Mouse (Mus musculus): ENCODE data around the gene Coq10a. TPM values are rescaled to one million over a fixed set of nuclear protein-coding genes. Genes with fewer than 3 reads are reported as not detected.
"Not testable (repeated sequence)": the region's sequence is repeated elsewhere in the genome, so short reads cannot be mapped to it uniquely, and the experiment has no call there.

Coq10a gene
- total RNA-seq, 2 experiments from 2014 or later = 156 to 159 TPM

DNA sequence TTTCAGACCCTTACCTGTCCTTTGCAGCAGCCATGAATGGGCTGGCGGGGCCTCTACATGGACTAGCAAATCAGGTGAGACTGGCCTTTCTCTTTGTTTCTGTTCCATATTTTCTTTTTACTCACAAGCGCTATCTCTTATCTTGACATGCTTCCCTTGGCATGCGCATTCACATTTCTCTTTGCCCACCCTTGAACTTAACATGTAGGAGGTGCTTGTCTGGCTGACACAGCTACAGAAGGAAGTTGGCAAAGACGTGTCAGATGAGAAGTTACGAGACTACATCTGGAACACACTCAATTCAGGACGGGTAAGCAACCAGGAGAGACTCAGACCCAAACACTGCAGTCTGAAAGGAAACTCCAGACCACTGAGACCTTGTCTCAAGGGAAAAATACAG, 9.6 kb downstream of the Coq10a start:
- no peak for DNase-seq
- intact Hi-C loops (cut with DNase I) = loop anchor here (2.0 kb wide), 1 partner anchor 22 kb away; the partner anchor contains the start of gene Cs

DNA sequence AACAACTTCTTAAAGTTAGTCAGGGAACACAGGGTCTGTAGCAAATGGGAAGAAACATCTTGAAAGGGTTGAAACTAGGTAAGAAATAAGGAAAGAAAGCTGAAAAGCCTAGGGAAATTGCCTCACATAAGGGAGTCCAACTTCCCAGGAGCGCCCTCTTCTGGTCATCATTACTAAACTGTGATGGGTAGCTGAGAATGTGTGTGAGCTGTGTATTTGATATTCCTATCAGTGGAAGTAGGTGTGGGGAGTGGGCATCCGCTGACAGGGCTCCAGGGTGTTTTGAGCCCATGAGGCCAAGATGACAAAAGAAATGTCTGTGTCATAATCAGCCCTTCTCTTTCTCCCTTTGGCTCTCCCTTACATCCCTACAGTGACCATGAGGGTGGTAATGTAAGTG, 10.0 kb downstream of the Coq10a start:
- peak in 1 of 2 experiments; percentile 80 for DNase-seq
- intact Hi-C loops (cut with DNase I) = loop anchor here (2.0 kb wide), 1 partner anchor 22 kb away; the partner anchor contains the start of gene Cs

DNA sequence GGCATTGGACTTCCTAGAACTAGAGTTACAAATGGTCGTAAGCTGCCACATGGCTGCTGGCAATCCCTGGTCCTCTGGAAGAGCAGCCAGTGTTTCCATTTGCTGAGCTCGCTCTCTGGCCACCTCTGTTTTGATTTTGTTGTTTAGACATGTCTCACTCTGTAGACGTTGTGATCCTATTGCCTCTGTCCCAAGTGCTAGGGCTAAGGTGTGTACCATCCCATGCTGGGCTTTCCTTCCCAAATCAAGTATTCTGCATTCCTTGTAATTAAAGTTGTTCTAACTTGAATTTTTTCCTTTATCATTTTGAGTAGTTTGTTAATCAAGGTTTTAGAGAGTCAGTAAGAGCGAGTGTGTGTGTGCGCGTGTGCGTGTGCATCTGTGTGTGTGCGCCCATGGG, 21.3 kb downstream of the Coq10a start:
- intact Hi-C loops (cut with DNase I) = no loop called here
- DNase-seq = no peak

DNA sequence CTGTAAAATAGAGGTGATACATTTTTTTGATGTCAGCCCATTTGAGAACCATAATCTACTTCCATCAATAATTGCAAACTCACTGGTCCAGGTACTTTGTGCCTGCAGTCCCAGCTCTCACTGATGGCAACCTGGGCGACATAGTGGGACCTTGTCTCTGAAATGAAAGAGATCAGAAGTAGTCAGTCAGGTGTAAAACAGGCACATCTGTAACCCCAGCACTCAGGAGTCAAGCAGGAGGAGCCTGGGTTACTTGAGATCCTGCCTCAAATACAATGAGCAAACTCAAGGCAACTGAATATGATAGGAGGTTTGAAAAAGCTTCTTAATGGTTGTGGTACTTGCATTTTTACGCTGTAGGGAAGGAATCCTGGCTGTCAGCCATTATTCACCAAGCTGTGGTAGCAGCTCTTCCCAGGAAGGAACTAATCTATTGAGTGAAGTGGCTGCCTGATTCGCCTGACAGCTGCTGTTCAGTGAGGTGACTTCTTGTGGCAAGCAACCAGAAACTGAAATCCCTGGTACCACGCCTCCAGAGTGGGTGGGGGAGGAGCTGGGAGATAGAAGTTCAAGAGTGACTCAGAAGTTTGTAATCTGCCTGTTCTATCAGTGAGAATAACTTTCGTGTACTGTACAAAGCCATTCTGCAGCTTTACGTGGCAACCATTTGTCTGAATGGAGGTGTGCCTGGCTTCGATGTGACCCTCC, 24.1 kb downstream of the Coq10a start:
- intact Hi-C loops (cut with DNase I) = no loop called here
- peak; percentile 84 to 87 for DNase-seq

DNA sequence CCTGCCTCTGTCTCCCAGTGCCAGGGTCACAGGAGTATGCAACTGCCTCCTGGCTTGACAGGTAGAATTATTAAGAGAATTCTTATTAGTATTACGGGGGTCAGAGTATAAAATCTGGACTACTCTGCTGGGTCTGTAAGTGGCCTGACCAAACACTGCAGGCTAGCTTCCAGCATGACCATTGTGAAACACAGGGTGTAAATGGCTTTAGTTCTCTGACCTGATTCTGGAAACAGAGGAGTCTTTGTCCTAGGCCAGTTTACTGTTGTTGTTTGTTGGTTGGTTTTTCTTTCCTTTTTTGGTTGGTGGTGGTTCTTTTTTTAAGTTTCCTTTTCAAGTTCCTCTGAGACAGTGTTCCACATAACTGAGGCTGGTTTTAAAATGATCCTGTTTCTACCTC, 25.4 kb downstream of the Coq10a start:
- intact Hi-C loops (cut with DNase I) = no loop called here
- DNase-seq = no peak

DNA sequence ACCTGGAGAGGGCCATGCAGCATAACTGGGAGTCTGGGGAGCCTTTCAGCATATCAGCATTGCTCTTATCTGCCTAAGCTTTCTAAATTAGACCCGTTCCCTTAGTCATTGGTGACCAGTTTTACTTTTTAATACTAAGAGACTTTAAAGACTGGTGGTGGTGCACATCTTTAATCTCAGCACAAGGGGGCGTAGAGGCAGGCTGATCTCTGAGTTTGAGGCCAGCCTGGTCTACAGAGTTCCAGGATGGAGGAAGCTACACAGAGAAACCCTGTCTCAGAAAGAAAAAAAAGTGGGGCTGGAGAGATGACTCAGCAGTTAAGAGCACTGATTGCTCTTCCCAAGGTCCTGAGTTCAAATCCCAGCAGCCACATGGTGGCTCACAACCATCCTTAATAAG, 28.5 kb downstream of the Coq10a start:
- intact Hi-C loops (cut with DNase I) = no loop called here
- no peak for DNase-seq

DNA sequence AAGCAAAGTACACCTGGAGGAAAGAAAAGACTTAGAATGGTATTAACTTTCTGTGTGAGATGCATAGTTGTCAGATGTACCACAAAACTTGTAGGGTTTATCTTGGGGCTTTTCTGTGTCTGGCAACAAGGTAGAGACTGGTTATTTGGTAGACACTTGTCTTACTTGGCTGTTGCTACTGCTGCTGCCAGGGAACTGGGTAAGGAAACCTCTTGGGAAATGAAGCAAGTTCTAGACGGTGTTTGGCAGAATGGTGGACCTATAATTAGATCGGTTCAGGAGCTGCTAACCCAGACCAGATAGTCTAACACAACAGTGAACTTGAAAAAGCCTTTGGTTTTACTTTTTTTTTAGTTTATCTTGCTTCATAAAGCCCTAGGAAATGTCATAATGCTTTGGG, 29.8 kb downstream of the Coq10a start:
- intact Hi-C loops (cut with DNase I) = no loop called here
- peak; percentile 31 to 41 for DNase-seq

DNA sequence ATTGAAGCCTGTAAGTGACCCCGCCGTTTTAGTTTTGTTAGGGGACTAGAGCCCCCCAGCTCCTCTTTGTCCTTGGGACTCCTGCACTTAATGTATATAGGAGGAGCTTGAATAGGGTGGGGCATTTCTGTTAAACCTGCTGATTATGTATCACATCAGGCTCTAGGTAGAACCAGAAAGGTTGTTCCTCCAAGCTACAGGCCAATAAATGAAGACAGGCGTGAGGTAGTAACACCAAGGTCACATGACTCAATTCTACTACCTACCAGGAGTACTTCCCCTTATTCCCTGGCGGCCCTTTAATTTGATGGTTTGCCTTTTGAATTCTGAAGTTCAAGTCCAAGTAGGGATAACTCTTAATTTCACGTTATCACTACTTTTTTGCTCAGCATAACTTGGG, 30.4 kb downstream of the Coq10a start:
- intact Hi-C loops (cut with DNase I) = no loop called here
- DNase-seq = peak in 1 of 2 experiments; percentile 20

DNA sequence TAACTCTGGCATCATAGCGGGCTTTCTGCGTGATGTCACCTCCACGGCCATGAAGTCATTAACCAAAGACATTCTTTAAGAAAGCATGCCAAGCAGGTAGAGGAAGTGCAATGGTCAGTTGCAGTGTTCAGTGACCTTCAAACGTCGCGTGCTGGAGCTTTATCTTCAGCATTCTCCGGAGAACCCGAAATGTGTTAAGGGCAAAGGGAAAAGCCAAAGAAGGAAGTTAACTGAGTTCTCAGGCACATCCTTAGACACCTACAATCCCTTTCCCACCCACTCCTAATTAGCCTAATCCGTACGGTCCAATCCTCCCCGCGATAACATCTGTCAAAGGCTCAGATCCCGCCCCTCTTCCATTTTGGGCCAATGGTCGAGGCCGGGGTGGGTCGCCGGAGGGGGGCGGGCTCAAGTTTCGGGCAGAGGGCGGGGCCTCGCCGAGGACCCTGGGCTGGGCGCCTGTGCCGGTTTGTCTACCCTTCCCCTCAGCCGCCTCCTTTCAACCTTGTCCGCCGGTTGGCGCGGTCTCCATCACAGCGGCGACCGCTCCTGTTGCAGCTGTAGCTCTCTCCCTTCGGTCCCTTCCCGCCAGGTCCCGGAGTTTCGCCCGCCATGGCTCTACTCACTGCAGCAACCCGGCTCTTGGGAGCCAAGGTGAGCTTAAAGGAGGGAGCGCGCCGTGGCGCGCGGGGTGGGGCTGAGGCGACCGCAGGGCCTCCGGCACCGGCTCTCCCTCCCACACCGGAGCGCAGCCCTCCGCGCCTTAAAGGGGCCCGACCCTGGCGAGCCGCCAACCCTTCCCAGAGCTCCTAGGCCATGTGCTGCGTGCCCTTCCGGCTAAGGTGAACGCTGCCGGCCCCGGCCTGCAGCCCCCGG, 31.3 kb downstream of the Coq10a start, which contains the start of gene Cs:
Gene Cs (plus strand): TSS at position 429 of the 876 bp plus-strand sequence.
- intact Hi-C loops (cut with DNase I) = loop anchor here (2.0 kb wide), 1 partner anchor 21 kb away; no protein-coding TSS in a partner anchor

DNA sequence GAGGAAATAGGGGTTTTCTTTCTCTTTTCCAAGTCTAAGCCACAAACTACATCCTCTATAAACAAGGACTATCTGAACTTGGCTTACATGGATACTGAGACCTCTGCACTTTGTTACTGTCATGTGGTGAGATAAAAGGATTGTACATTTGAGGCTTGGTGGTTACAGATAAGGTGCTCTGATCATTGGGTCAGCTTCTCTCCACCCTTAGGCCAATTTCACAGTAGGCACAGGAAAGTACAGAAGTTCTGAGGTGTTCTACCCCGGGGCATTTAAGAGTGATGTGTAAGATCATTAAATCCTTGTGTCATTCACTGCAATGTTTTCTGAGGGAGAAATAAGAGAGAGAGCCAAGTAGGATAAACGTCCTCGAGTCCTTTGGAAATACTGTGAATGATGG, 32.2 kb downstream of the Coq10a start:
- intact Hi-C loops (cut with DNase I) = loop anchor here (2.0 kb wide), 1 partner anchor 22 kb away; no protein-coding TSS in a partner anchor
- DNase-seq = no peak

More for the DNA sequence above, 31.3 kb downstream of the Coq10a start, which contains the start of gene Cs:
- peak; percentile 98 for DNase-seq

DNA sequence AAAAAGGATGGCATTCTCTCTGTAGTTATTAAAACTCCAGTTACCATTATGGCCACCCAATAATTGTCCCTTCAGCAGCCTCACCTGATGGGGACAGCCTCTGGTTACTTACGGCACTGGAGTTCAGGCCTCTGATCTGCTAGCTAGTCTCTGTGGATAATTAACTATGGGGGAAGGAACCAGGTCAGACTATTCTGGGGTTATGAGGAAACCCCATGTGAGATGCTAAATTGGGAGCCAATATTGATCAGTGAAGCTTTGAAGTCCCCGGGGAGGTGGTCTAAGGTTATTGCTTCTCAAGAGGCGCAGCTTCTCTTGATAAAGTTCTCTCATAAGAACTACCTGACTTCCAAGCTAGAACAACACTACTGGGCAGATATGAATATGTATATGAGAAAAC, 32.6 kb downstream of the Coq10a start:
- intact Hi-C loops (cut with DNase I) = loop anchor here (2.0 kb wide), 1 partner anchor 23 kb away; no protein-coding TSS in a partner anchor

DNA sequence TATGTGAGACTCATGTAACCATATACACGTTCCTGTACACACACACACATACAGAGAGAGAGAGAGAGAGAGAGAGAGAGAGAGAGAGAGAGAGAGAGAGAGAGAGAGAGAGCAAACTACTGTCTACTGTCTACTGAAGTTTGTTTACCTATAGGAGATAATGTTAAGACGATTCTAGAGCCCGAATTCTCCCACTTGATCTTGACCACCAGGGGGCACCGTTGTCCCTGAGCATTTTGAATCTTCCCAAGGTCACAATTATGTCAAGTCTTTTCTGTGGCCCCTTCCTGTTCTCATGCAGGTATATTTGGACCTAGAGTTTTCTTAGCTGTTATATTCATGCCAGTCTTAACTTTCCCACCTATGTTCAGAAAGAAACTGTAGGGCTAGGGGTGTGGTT, 33.2 kb downstream of the Coq10a start:
- DNase-seq = peak; percentile 85 to 87
- intact Hi-C loops (cut with DNase I) = loop anchor here (1.0 kb wide), 1 partner anchor 120 kb away; no protein-coding TSS in a partner anchor

More for the DNA sequence above, 32.6 kb downstream of the Coq10a start:
- DNase-seq = no peak

DNA sequence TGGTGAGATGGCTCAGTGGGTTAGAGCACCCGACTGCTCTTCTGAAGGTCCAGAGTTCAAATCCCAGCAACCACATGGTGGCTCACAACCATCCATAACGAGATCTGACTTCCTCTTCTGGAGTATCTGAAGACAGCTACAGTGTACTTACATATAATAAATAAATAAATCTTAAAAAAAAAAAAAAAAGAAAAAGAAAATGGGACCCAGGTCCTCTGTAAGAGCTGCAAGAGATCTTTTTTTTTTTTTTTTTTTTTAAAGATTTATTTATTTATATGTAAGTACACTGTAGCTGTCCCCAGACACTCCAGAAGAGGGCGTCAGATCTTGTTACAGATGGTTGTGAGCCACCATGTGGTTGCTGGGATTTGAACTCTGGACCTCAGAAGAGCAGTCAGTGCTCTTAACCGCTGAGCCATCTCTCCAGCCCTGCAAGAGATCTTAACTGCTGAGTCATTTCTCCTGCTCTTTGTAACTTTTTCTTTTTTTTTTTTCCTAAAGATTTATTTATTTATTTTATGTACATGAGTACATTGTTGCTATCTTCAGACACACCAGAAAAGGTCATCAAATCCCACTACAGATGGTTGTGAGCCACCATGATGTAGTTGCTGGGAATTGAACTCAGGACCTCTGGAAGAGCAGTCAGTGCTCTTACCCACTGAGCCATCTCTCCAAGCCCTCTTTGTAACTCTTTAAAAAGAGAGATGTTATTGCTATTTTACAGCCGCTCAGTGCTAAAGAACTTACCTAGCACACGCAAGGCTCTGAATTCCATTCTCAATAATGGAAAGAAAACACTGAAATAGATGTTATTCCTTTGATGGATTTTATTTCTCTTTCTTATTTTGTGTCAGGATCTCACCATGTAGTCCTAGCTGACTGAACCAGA, 36.2 kb downstream of the Coq10a start:
- DNase-seq; intact Hi-C loops (cut with DNase I): not testable (repeated sequence)

DNA sequence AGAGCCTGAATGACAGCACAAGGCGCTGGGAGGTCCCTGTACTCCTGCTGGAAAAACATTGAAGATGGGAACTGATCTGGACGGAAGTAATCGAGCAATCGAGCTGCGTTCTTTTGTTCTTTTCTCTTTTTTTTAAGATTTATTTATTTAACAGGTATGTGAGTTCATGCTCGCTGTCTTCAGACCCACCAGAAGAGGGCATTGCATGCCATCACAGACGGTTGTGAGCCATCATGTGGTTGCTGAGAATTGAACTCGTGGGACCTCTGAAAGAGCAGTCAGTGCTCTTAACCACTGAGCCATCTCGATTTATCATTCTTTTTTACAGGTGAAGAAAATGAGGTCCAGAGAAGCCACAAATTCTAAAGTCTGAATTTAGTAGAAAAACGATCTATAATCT, 41.2 kb downstream of the Coq10a start:
- intact Hi-C loops (cut with DNase I) = no loop called here
- DNase-seq = no peak

DNA sequence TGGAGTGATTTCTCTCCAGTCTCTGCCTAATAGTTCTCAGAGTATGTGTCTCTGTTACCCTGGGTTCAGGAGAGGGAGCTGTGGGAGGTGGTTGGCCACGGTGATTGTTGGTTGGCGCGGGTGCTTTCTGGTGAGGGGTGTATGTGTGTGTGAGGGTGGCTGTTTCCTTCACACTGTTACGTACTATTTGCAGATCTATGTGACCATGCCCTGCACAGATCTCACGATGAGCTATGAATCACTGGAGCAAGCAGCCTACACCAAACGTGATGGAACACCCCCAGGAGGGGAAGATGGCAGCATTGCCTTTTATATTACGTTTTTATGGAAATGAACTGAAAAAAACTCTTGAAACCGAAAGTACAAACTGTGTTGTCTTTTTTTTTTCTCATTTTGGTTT, 42.0 kb downstream of the Coq10a start:
- DNase-seq = no peak
- intact Hi-C loops (cut with DNase I) = no loop called here

DNA sequence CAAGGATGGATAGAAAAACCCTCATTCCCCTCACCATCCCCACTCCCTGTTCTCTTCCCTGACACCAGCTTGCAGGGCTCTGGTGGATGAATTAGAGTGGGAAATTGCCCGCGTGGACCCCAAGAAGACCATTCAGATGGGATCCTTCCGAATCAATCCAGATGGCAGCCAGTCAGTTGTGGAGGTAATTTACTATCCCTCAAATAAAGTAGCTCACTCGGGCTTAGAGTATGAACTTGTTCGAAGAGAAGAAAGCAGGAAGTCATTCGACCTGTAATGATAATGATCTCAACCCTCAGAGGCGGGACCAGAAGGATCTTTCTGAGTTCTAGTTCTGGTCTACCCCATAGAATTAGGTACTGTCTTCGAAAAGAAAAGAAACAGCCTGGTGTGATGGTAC, 45.3 kb downstream of the Coq10a start:
- intact Hi-C loops (cut with DNase I) = no loop called here
- no peak for DNase-seq

DNA sequence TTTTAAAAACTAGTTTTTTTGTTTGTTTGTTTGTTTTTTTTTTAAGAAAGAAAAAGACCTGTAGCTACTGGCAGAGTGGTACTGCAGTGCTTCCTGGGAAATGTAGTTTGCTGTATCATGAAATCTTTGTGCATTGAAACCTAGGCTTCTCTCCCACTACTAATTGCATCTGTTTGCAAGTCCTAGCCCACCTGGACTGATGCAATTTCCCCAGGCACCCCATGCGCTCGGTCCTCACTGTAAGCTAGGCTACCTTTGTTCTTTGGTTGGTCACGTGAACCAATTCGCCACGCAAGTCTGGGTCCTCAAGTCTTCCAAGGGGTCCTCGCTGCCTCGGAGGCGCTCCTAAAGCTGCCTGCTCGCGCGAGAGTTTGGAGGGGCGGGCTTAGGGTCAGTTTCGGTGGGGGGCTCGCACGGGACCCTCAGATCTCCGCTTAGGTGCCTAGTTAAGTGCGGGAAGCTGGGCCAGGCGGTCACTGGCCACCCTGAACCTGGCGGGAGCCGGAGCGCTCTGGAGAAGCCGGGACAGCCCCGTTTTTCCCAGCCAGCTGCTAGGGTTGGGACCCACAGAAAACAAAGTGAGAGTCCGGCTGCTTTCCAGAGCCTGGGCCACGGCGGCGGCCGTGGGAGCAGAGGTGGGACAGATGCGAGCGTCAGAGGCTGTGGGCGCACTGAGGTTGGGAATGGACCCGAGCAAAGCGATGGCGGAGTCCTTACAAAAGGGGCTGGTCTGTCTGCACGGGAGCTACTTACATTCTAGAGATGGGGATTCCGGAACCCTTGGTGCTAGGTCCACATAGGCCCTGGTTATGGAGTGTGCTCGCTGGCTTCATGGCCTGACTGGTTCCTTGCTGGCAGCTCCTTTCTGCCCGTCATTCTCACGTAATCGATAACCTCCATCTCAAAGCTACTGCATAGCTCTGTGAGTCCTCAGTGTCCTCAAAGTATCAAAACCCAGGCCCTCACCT, 46.4 kb downstream of the Coq10a start, which contains the start of gene Cnpy2:
Gene Cnpy2 (plus strand): TSS at position 319 of the 968 bp plus-strand sequence.
- intact Hi-C loops (cut with DNase I) = no loop called here
- peak; percentile 91 to 93 for DNase-seq

DNA sequence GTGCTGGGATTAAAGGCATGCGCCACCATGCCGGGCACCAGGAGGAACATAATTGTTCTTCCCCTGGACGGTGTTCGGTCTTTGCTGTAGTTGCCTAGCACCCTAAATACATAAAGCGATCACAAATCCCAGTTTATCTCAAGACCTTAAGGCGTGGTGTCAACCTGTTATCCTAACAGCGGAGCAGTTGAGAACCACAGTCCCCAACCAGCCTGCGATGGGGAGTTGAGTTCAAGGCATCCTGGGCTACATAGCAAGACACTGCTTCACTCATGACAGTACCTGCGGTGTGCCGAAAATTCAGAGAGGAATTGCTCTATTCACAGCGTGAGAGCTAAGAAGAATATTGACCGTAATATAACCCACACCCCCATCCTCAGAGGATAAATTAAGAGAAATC, 47.2 kb downstream of the Coq10a start:
- intact Hi-C loops (cut with DNase I) = no loop called here
- no peak for DNase-seq

DNA sequence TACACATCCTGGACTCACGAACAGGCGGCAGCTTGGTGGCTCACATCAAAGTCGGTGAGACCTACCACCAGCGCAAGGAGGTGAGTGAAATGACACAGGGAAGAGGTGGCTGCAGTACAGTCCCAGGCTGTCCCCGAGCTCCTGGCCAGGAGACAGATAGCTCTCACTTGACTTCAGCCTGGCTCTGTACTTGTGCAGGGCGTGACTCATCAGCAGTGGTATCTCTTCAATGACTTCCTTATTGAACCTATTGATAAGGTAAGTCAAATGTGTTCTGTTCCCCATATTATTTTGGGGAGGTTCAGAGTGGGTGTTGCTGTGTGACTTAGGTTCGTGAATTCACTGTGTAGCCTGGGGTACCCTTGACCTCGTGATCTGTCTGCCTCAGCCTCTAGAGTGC, 53.2 kb downstream of the Coq10a start:
- DNase-seq = no peak
- intact Hi-C loops (cut with DNase I) = no loop called here
